Mouse (Mus musculus): ENCODE data around the gene Inf2. TPM values are rescaled to one million over a fixed set of nuclear protein-coding genes. Genes with fewer than 3 reads are reported as not detected.

Gene Inf2
- total RNA-seq (2021) = 10 to 100 TPM; 70.1 to 84.3 TPM
- long read RNA-seq, experiment 1, transcript Inf2-203 (15 exons, 2,795 nt) = major isoform, 7 of 27 reads
- long read RNA-seq, experiment 1, partial matches to known transcripts = 14 of 27 reads
- long read RNA-seq, experiment 1, other reads (novel, unspliced or antisense) = 6 of 27 reads
- long read RNA-seq, experiment 2, partial matches to known transcripts = 10 of 15 reads
- long read RNA-seq, experiment 2, other reads (novel, unspliced or antisense) = 1 of 15 reads

GRCm38 (mm10) chr12:112588426-112589256 is at the start of gene Inf2:
Inf2 (plus strand) TSS chr12:112588784.
- intact Hi-C loops (cut with DNase I) = loop anchor here (2.0 kb wide), 1 partner anchor 16 kb away; no protein-coding TSS in a partner anchor
- DNase-seq (ENCODE audit: low spot score in 2 of 2) = peak; percentile 67 to 80

GRCm38 (mm10) chr12:112539466-112539965 is 49.1 kb upstream of the Inf2 start:
- DNase-seq (ENCODE audit: low spot score in 2 of 2) = no peak
- intact Hi-C loops (cut with DNase I) = no loop called here

- intact Hi-C loops (cut with DNase I) = loop anchor here (5.0 to 10.0 kb wide), 2 partner anchors 43 to 426 kb away; no protein-coding TSS in a partner anchor
- DNase-seq (ENCODE audit: low spot score in 2 of 2) = no peak
These were observed 48.3 kb upstream of the Inf2 start for GRCm38 (mm10) chr12:112540321-112540720.

- DNase-seq (ENCODE audit: low spot score in 2 of 2) = peak; percentile 49 to 51
- intact Hi-C loops (cut with DNase I) = loop anchor here (5.0 to 10.0 kb wide), 2 partner anchors 44 to 427 kb away; no protein-coding TSS in a partner anchor
These were observed 47.0 kb upstream of the Inf2 start for GRCm38 (mm10) chr12:112541483-112542091.

GRCm38 (mm10) chr12:112542257-112542919 is 46.2 kb upstream of the Inf2 start:
- DNase-seq (ENCODE audit: low spot score in 2 of 2) = no peak
- intact Hi-C loops (cut with DNase I) = loop anchor here (5.0 to 10.0 kb wide), 2 partner anchors 45 to 428 kb away; no protein-coding TSS in a partner anchor

- peak; percentile 90 to 95 for DNase-seq (ENCODE audit: low spot score in 2 of 2)
- intact Hi-C loops (cut with DNase I) = loop anchor here (1.0 to 10.0 kb wide), 3 partner anchors 46 to 428 kb away; no protein-coding TSS in a partner anchor
These were observed 45.7 kb upstream of the Inf2 start for GRCm38 (mm10) chr12:112542920-112543300.

GRCm38 (mm10) chr12:112543941-112544340 is 44.6 kb upstream of the Inf2 start:
- DNase-seq (ENCODE audit: low spot score in 2 of 2) = no peak

GRCm38 (mm10) chr12:112544946-112545701 is 43.5 kb upstream of the Inf2 start:
- intact Hi-C loops (cut with DNase I) = loop anchor here (5.0 to 10.0 kb wide), 2 partner anchors 48 to 430 kb away; no protein-coding TSS in a partner anchor
- no peak for DNase-seq (ENCODE audit: low spot score in 2 of 2)

More at GRCm38 (mm10) chr12:112543941-112544340, 44.6 kb upstream of the Inf2 start:
- intact Hi-C loops (cut with DNase I) = loop anchor here (1.0 to 10.0 kb wide), 3 partner anchors 47 to 429 kb away; no protein-coding TSS in a partner anchor

- intact Hi-C loops (cut with DNase I) = loop anchor here (10.0 kb wide), 1 partner anchor 431 kb away; no protein-coding TSS in a partner anchor
- DNase-seq (ENCODE audit: low spot score in 2 of 2) = no peak
These were observed 42.5 kb upstream of the Inf2 start for GRCm38 (mm10) chr12:112546110-112546509.

- intact Hi-C loops (cut with DNase I) = loop anchor here (10.0 kb wide), 1 partner anchor 434 kb away; no protein-coding TSS in a partner anchor
- no peak for DNase-seq (ENCODE audit: low spot score in 2 of 2)
These were observed 39.3 kb upstream of the Inf2 start for GRCm38 (mm10) chr12:112549287-112549686.

GRCm38 (mm10) chr12:112551861-112552375 is 36.7 kb upstream of the Inf2 start:
- intact Hi-C loops (cut with DNase I) = loop anchor here (1.0 to 5.0 kb wide), 2 partner anchors 53 to 70 kb away; partner anchors contain the start of gene Adssl1
- DNase-seq (ENCODE audit: low spot score in 2 of 2) = peak; percentile 94 to 95

- intact Hi-C loops (cut with DNase I) = loop anchor here (1.0 to 5.0 kb wide), 2 partner anchors 53 to 70 kb away; partner anchors contain the start of gene Adssl1
- no peak for DNase-seq (ENCODE audit: low spot score in 2 of 2)
These were observed 36.1 kb upstream of the Inf2 start for GRCm38 (mm10) chr12:112552520-112552919.

GRCm38 (mm10) chr12:112554900-112555299 is 33.7 kb upstream of the Inf2 start:
- intact Hi-C loops (cut with DNase I) = loop anchor here (5.0 kb wide), 1 partner anchor 67 kb away; the partner anchor contains the start of gene Adssl1

GRCm38 (mm10) chr12:112556531-112557060 is 32.0 kb upstream of the Inf2 start:
- no peak for DNase-seq (ENCODE audit: low spot score in 2 of 2)
- intact Hi-C loops (cut with DNase I) = no loop called here

More at GRCm38 (mm10) chr12:112554900-112555299, 33.7 kb upstream of the Inf2 start:
- no peak for DNase-seq (ENCODE audit: low spot score in 2 of 2)

- intact Hi-C loops (cut with DNase I) = no loop called here
- DNase-seq (ENCODE audit: low spot score in 2 of 2) = no peak
These were observed 31.4 kb upstream of the Inf2 start for GRCm38 (mm10) chr12:112557219-112557618.

- intact Hi-C loops (cut with DNase I) = no loop called here
- no peak for DNase-seq (ENCODE audit: low spot score in 2 of 2)
These were observed 29.4 kb upstream of the Inf2 start for GRCm38 (mm10) chr12:112559231-112559630.

- DNase-seq (ENCODE audit: low spot score in 2 of 2) = no peak
- intact Hi-C loops (cut with DNase I) = no loop called here
These were observed 28.9 kb upstream of the Inf2 start for GRCm38 (mm10) chr12:112559671-112560070.
